Mouse (Mus musculus) gastrocnemius, postnatal 10 days (tissue): ENCODE data around the gene Cwc27. TPM values are rescaled to one million over a fixed set of nuclear protein-coding genes. Genes with fewer than 3 reads are reported as not detected.

Experiments used
- DNase-seq: peaks from one replicate; pipeline ENCODE4 v3.0.0; 2021; ENCODE audit warnings: mixed read lengths
- total RNA-seq, 2 experiments: library from RNA; stranded (reverse); gene quantifications; 2 replicates each; pipeline ENCODE4 v1.2.3; 2021

Cwc27 gene
- total RNA-seq, 2 experiments from 2014 or later, result 13.5 to 18.6 TPM

GRCm38 (mm10) chr13:104645778-104646425, 171.0 kb downstream of the Cwc27 start:
- no peak for DNase-seq

GRCm38 (mm10) chr13:104644185-104644584, 172.8 kb downstream of the Cwc27 start:
- no peak for DNase-seq

GRCm38 (mm10) chr13:104640694-104641454, 176.1 kb downstream of the Cwc27 start:
- no peak for DNase-seq

- DNase-seq, result no peak
Observed at GRCm38 (mm10) chr13:104638988-104639387, 178.0 kb downstream of the Cwc27 start.

- DNase-seq, result no peak
Observed at GRCm38 (mm10) chr13:104635965-104636462, 180.9 kb downstream of the Cwc27 start.

- no peak for DNase-seq
Observed at GRCm38 (mm10) chr13:104634708-104635107, 182.2 kb downstream of the Cwc27 start.

- DNase-seq, result no peak
Observed at GRCm38 (mm10) chr13:104632427-104633167, 184.3 kb downstream of the Cwc27 start.

- no peak for DNase-seq
Observed at GRCm38 (mm10) chr13:104631621-104632205, 185.2 kb downstream of the Cwc27 start.

- DNase-seq, result peak; percentile 10
Observed at GRCm38 (mm10) chr13:104630808-104631207, 186.1 kb downstream of the Cwc27 start.

GRCm38 (mm10) chr13:104629621-104630020, 187.3 kb downstream of the Cwc27 start:
- no peak for DNase-seq

- DNase-seq, result no peak
Observed at GRCm38 (mm10) chr13:104628019-104628418, 188.9 kb downstream of the Cwc27 start.

GRCm38 (mm10) chr13:104627169-104627909, 189.6 kb downstream of the Cwc27 start:
- DNase-seq, result no peak

- no peak for DNase-seq
Observed at GRCm38 (mm10) chr13:104623130-104623891, 193.6 kb downstream of the Cwc27 start.

GRCm38 (mm10) chr13:104622102-104622743, 194.7 kb downstream of the Cwc27 start:
- DNase-seq, result no peak

- DNase-seq, result no peak
Observed at GRCm38 (mm10) chr13:104620423-104620822, 196.5 kb downstream of the Cwc27 start.

GRCm38 (mm10) chr13:104619503-104620288, 197.2 kb downstream of the Cwc27 start:
- DNase-seq, result no peak

GRCm38 (mm10) chr13:104617201-104617600, 199.7 kb downstream of the Cwc27 start:
- no peak for DNase-seq

GRCm38 (mm10) chr13:104615999-104616810, 200.7 kb downstream of the Cwc27 start:
- no peak for DNase-seq

- DNase-seq, result no peak
Observed at GRCm38 (mm10) chr13:104615111-104615510, 201.8 kb downstream of the Cwc27 start.
